Mouse (Mus musculus) gastrocnemius, postnatal 36 days (tissue): ENCODE measurements at regions not wholly inside any gene's neighbourhood (a gene's known extent, or its start where the extent isn't known, plus 50 kb on each side); places are given as distances from the start of the nearest gene placed in this dataset.
A peak's percentile ranks its signal among the peaks of the same experiment; 100 is the strongest.
"Not testable (repeated sequence)": the region's sequence is repeated elsewhere in the genome, so short reads cannot be mapped to it uniquely, and the experiment has no call there.

Experiments
- DNase-seq, 2 experiments: peaks; one replicate each; pipeline ENCODE4 v3.0.0; 2022
- intact Hi-C: fragments of 180-260 bp; cut with DNase I; formaldehyde crosslinking; loops from one replicate; pipeline ENCODE4 v1.15.1; 2025

GRCm38 (mm10) chr12:64788761-64789160 lies 128.9 kb upstream of the Gm527 start:
- intact Hi-C loops, result no loop called here
- no peak for DNase-seq

DNA sequence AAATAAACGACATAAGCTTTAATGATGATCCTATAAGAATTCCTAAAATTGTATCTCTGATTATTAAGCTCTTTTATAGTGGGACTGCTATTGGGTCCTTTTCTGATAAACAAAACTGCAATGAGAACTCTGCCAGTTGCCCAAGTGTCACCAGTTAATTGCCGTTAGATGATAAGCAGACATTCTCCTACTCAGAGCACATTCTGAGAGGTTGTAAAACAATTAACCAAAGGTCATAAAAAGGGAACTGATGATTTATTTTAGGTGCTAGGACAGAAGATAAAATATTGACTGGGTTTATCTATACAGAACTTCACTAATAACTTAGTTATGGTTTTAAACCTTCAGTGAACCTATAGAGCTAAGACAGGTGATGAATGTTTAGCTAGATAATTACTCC lies 109.2 kb upstream of the Gm527 start:
- DNase-seq, intact Hi-C loops: not testable (repeated sequence)

- intact Hi-C loops, result no loop called here
- DNase-seq, result no peak
Measured at GRCm38 (mm10) chr12:64810081-64810480, 107.6 kb upstream of the Gm527 start.

DNA sequence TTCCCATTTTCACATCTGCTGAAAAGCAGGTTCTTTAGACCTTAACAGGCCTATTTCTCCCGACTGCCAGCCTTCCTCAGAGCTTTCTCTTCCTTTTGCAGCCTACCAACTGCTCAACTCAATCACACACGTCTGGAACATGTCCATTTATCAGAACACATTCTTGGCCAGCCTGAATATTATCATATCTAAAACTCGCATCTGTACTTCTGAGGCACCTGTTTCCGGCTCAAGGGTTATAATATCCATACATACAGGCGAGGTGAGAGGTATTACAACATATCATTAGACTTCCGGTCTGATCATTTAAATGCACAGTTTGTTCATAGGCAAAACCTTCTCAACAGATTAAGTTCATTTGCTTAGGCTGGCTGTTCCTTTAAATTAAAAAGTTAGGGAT lies 101.8 kb upstream of the Gm527 start:
- DNase-seq, result no peak
- intact Hi-C loops, result no loop called here

DNA sequence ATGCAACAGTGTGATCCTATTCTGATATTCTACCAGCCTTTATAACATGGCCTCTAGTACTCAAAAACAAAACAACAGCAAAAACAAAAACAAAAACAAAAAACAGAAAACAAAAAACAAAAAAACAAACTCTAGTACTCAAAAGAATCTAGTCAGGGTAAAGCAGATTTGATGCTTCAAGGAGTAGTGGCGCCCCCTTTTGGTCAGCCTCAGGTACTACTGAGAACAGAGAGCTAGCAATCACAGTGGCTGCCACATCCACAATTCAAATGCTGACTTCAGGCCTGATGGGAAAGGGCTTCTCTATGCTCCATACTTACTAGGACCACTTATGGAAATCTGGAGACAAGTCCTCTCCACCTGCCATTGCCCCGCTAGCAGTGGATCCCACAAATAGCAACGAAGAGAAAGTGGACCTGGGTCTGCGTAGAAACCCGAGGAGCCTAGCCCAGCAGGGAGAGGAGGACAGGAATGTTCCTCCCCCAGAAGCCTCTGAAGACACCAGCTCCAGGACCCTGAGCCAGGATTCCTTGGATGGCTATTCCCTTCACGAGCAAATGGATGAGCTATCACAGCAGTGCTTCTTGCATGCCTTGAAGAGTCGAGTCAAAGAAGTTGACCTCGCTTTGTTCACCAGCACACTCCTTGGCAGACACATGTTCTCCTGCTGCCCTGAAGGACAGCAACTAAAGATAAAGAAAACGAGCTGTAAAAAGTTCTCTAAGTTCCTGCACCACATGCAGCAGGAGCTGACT lies 100.5 kb upstream of the Gm527 start:
- peak in 1 of 2 experiments; percentile 18 for DNase-seq
- intact Hi-C loops, result no loop called here

DNA sequence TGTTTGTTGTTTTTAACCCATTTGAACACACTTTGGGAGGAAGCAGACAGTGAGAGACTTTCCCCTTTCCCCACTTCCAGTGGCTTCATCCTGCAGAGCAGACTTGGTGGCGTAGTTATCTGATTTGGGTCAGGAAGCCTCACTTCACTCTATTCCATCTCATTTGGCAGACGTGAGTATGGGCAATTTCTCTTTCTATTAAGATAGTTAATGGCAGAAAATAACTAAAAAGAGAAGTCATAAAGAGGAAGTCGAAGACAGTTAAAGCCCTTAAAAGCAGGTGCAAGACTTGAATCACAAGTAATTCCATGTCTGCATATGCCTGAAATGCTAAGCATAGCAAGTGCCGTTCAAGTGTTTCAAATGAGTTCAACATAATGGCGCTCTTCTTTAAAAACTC lies 97.0 kb upstream of the Gm527 start:
- intact Hi-C loops, result no loop called here
- no peak for DNase-seq

- DNase-seq, result no peak
- intact Hi-C loops, result no loop called here
Measured at GRCm38 (mm10) chr12:64829662-64830249, 88.0 kb upstream of the Gm527 start.

DNA sequence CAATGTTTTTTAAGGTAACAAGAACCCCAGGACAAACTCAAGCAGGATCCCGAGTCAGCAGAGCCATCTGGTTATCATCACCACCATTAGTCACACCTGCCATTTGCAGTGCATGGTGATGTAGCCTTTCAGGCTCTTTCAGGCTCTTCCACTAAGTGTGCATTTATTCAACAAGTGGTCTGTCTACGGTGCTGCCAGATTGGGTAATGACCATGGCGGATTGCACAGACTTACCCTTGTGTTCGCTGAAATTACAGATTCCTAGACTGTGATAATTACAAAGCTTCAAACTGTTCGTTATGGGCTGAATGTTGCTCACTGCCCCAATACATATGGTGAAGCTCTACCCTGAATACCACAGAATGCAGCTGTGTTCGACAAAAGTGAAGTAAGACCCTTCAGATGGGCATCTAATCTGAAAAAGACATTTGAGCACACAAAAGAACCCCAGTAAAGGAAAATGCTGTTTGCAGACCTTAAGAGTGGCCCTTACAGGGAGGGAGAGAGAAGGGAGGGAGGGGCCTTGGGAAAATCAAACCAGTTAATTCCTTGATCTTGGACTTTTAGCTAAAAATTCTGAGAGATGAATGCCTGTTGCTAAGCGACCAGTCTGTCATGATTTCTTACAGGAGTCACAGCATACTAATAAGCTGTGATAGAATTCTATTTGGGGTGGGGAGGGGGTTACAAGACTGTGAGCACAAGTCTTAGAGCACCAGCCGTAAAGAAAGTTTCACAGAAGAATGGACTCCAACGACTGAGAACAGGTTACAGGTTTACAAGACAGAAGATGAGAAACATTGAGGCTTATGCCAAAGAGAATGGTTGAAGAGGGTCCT lies 85.2 kb upstream of the Gm527 start:
- DNase-seq, result no peak
- intact Hi-C loops, result no loop called here

DNA sequence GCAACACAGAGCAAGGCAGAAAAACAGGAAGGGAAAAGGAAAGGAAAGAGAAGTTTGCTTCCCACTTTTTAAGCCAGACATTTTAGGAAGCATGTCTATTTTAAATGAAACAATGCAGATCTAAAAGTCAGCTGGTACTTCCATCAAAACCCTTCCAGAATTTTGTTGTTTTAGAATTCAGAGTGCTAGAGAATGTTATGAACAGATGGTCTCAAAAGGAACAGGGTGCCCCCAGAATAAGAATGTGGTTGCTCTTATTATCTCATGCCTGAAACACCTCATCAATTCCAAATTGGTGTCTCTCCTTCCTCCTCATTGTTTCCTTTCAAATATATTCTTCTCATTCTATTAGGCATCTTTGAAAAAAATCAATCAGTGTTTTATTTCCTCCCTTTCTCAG lies 60.0 kb upstream of the Gm527 start:
- DNase-seq, result no peak
- intact Hi-C loops, result no loop called here
